12 mouse cellular contexts compared by ENCODE assay signal in genomic region chr17:17654997-17655828, GRCm38 (mm10). TPM values are rescaled to one million over a fixed set of nuclear protein-coding genes. Genes with fewer than 3 reads are reported as not detected.
DNase-seq lines count a peak whose midpoint lies in the region; ATAC-seq and TF ChIP-seq lines count a peak whose summit lies in the region.
"Had no signal": no experiment of that assay in that cellular context is flagged by ENCODE, and none has a peak within 500 bp of the region (broad histone marks: within the 10 kb centered on the region; RNA-seq: fewer than 3 reads in every experiment).

No protein-coding gene starts in this region.

- peak overlapping the region; percentile 41 for H3K4me2 ChIP-seq in heart, embryonic 14.5 days (ENCODE audit: low read length)
- H3K4me2 ChIP-seq in forebrain, embryonic 11.5 days (ENCODE audit: low read depth, low read length, severe bottlenecking) = peak overlapping the region; percentile 32; the same call in 1 of the 2 replicates
- H3K4me2 ChIP-seq: embryonic facial prominence, embryonic 13.5 days had no signal

- TF ChIP-seq CTCF in heart, adult 2 months (IDR thresholded peaks at IDR 0.05) = no peak
- TF ChIP-seq CTCF in E14TG2a.4 (conservative IDR thresholded peaks at IDR 0.05; ENCODE audit: low read length) = no peak

- H3K79me2 ChIP-seq in heart, adult 2 months (replicated peaks; ENCODE audit: control insufficient read depth, insufficient read depth, low read length) = no peaks in the 10 kb centered on the region

- WGBS in heart, embryonic 14.5 days = 9% methylated on average over 10 of the region's 10 CpGs
- WGBS in heart, adult 2 months = 10% methylated on average over 10 of the region's 10 CpGs
- WGBS in forebrain, embryonic 11.5 days = 15% methylated on average over 10 of the region's 10 CpGs

- no peaks in the 10 kb centered on the region for H3K27me3 ChIP-seq in heart, embryonic 14.5 days (ENCODE audit: control insufficient read depth, insufficient read depth, low read length)
- no peaks in the 10 kb centered on the region for H3K27me3 ChIP-seq in heart, adult 2 months (ENCODE audit: control insufficient read depth, insufficient read depth, low read length)
- 0 out of 2 replicates have a peak, but pooled peaks cover 5% of the 10 kb centered on the region for H3K27me3 ChIP-seq in E14TG2a.4 (ENCODE audit: insufficient read depth, low read length)
- H3K27me3 ChIP-seq in forebrain, embryonic 11.5 days (ENCODE audit: control insufficient read depth, insufficient read depth, low read length) = no peaks in the 10 kb centered on the region
- H3K27me3 ChIP-seq: embryonic facial prominence, embryonic 13.5 days had no signal

- no peak for TF ChIP-seq POLR2A in heart, adult 2 months (IDR thresholded peaks at IDR 0.05; ENCODE audit: insufficient read depth, low read depth, low read length)

- H3K9ac ChIP-seq in heart, embryonic 14.5 days (ENCODE audit: low read length) = no peak overlapping the region
- H3K9ac ChIP-seq in heart, adult 2 months (ENCODE audit: low read depth, low read length) = no peak overlapping the region
- no peak overlapping the region for H3K9ac ChIP-seq in forebrain, embryonic 11.5 days (ENCODE audit: low read length)
- H3K9ac ChIP-seq: embryonic facial prominence, embryonic 13.5 days had no signal

- no peaks in the 10 kb centered on the region for H3K9me3 ChIP-seq in heart, embryonic 14.5 days (ENCODE audit: control insufficient read depth, low read length)
- H3K9me3 ChIP-seq in E14TG2a.4 (ENCODE audit: low read length) = 0 out of 2 replicates have a peak, but pooled peaks cover 5% of the 10 kb centered on the region
- no peaks in the 10 kb centered on the region for H3K9me3 ChIP-seq in forebrain, embryonic 11.5 days (ENCODE audit: control insufficient read depth, low read length)
- H3K9me3 ChIP-seq: embryonic facial prominence, embryonic 13.5 days; G1E had no signal

- H3K27ac ChIP-seq in heart, embryonic 14.5 days (replicated peaks in 1 of 2; ENCODE audit: control insufficient read depth in 1 of 2, insufficient read depth in 1 of 2, low read depth in 2 of 2, low read length in 2 of 2) = no peak overlapping the region
- H3K27ac ChIP-seq in heart, adult 2 months = no peak overlapping the region
- H3K27ac ChIP-seq in forebrain, embryonic 11.5 days (ENCODE audit: low read depth, low read length) = no peak overlapping the region
- H3K27ac ChIP-seq: embryonic facial prominence, embryonic 13.5 days had no signal

- no peaks in the 10 kb centered on the region for H3K36me3 ChIP-seq in heart, embryonic 14.5 days (ENCODE audit: control insufficient read depth, insufficient read depth, low read length)
- H3K36me3 ChIP-seq in heart, adult 2 months (ENCODE audit: control insufficient read depth, insufficient read depth, low read length) = no peaks in the 10 kb centered on the region
- no peaks in the 10 kb centered on the region for H3K36me3 ChIP-seq in E14TG2a.4 (ENCODE audit: insufficient read depth, low read length)
- H3K36me3 ChIP-seq in forebrain, embryonic 11.5 days (ENCODE audit: control insufficient read depth, insufficient read depth, low read length) = no peaks in the 10 kb centered on the region
- H3K36me3 ChIP-seq: embryonic facial prominence, embryonic 13.5 days; G1E had no signal

- peak overlapping the region; percentile 0 to 4; a peak in 1 of 4 replicates for H3K4me3 ChIP-seq in heart, embryonic 14.5 days (ENCODE audit: control insufficient read depth in 1 of 2, insufficient read depth in 1 of 2, low read depth in 1 of 2, low read length in 2 of 2)
- H3K4me3 ChIP-seq in heart, adult 2 months = no peak overlapping the region
- H3K4me3 ChIP-seq in E14TG2a.4 (replicated peaks; ENCODE audit: low read length) = peak overlapping the region; percentile 45; the same call in 1 of the 2 replicates
- H3K4me3 ChIP-seq in forebrain, embryonic 11.5 days (ENCODE audit: low read depth, low read length) = no peak overlapping the region
- H3K4me3 ChIP-seq: embryonic facial prominence, embryonic 13.5 days had no signal

- TF ChIP-seq EP300 in heart, adult 2 months (IDR thresholded peaks at IDR 0.05; ENCODE audit: insufficient read depth, low read depth, low read length) = no peak

- no peak for ATAC-seq in heart, embryonic 14.5 days (ENCODE audit: insufficient number of reproducible peaks, insufficient read depth, low FRiP score, low read depth)
- ATAC-seq in forebrain, embryonic 11.5 days (replicated peaks; ENCODE audit: low FRiP score) = peak; percentile 46; the same call in 1 of the 2 replicates
- ATAC-seq in megakaryocyte-erythroid progenitor cell, adult 5-6 weeks (replicated peaks; ENCODE audit: low FRiP score, low TSS enrichment, poor library complexity, severe bottlenecking) = peak; percentile 56

- no peaks in the 10 kb centered on the region; a peak in 1 of 4 replicates for H3K4me1 ChIP-seq in heart, embryonic 14.5 days (ENCODE audit: control insufficient read depth in 2 of 2, insufficient read depth in 2 of 2, low read length in 2 of 2)
- no peaks in the 10 kb centered on the region for H3K4me1 ChIP-seq in heart, adult 2 months (ENCODE audit: control insufficient read depth, insufficient read depth, low read length)
- peaks cover 18% of the 10 kb centered on the region for H3K4me1 ChIP-seq in E14TG2a.4 (replicated peaks; ENCODE audit: low read depth, low read length)
- 0 out of 2 replicates have a peak, but pooled peaks cover 4% of the 10 kb centered on the region for H3K4me1 ChIP-seq in forebrain, embryonic 11.5 days (replicated peaks; ENCODE audit: control insufficient read depth, insufficient read depth, low read length)
- H3K4me1 ChIP-seq: embryonic facial prominence, embryonic 13.5 days had no signal

- DNase-seq in heart, adult 2 months = no peak
- peak; percentile 48 for DNase-seq in forebrain, embryonic 11.5 days (ENCODE audit: low spot score)
- DNase-seq in urinary bladder, postnatal 36 days (ENCODE audit: low spot score in 2 of 2) = no peak
- DNase-seq in Muller cell, postnatal 12 days (ENCODE audit: inconsistent ontology term) = no peak
- DNase-seq in urinary bladder, adult 2 months (ENCODE audit: low spot score) = no peak

- intact Hi-C loops in heart, adult 2 months (cut with DNase I) = no loop called here

RNA-seq across cellular contexts. Expression of gene Lnpep, which starts 30.4 kb away (rescaled TPM):
- polyA plus RNA-seq in heart, embryonic 14.5 days (2014; fragmentation: Nextera tagmentation; extraction: Ambion mirVana) = 15.6 and 18.1 TPM in 2 replicates
- 100 to 1,000 TPM; 139 to 184 TPM for total RNA-seq in heart, adult 2 months (2021)
- polyA plus RNA-seq in heart, adult 2 months (2012; rRNA removed) = 17.5 and 41.0 TPM in 2 replicates
- polyA plus RNA-seq in forebrain, embryonic 11.5 days (2014; fragmentation: Nextera tagmentation; extraction: Ambion mirVana) = 7.0 and 8.5 TPM in 2 replicates
- 34.2 and 39.9 TPM in 2 replicates for total RNA-seq in megakaryocyte-erythroid progenitor cell, adult 5-6 weeks (2014; fragmentation: Nextera tagmentation)
- total RNA-seq in megakaryocyte-erythroid progenitor cell, adult 5-6 weeks (2017) = 40.1 and 53.3 TPM in 2 replicates
- 21.2 and 24.0 TPM in 2 replicates for polyA plus RNA-seq in urinary bladder, adult 2 months (2012; rRNA removed)

RNA-seq across cellular contexts. Expression of gene Vmn2r90, which starts 48.3 kb away (rescaled TPM):
- not detected in 2 replicates for polyA plus RNA-seq in heart, embryonic 14.5 days (2014; fragmentation: Nextera tagmentation; extraction: Ambion mirVana)
- total RNA-seq in heart, adult 2 months (2021) = not detected
- not detected in 2 replicates for polyA plus RNA-seq in heart, adult 2 months (2012; rRNA removed)
- polyA plus RNA-seq in forebrain, embryonic 11.5 days (2014; fragmentation: Nextera tagmentation; extraction: Ambion mirVana) = not detected in 2 replicates
- not detected in 2 replicates for total RNA-seq in megakaryocyte-erythroid progenitor cell, adult 5-6 weeks (2014; fragmentation: Nextera tagmentation)
- total RNA-seq in megakaryocyte-erythroid progenitor cell, adult 5-6 weeks (2017) = not detected in 2 replicates
- not detected in 2 replicates for polyA plus RNA-seq in urinary bladder, adult 2 months (2012; rRNA removed)
- total RNA-seq: gastrocnemius, postnatal 4 days; left cerebral cortex, adult 8-10 months had no signal
- polyA plus RNA-seq: embryonic facial prominence, embryonic 13.5 days; G1E had no signal

Comparison
In these comparisons a context has a peak if more than half of its experiments do, and no peak if none do; other contexts are left out.
1. H3K4me3 ChIP-seq: peak in heart, embryonic 14.5 days (2 of 2) and E14TG2a.4 (single experiment); none in heart, adult 2 months (single experiment) and forebrain, embryonic 11.5 days (single experiment).